Mouse (Mus musculus) brain, adult 2 months (tissue): Measurements from ENCODE around the gene Tspan2.

Experiments
- DNase-seq: peaks from one replicate; pipeline ENCODE4 v3.0.0; 2011; ENCODE audit warnings: low read depth, low spot score

Tspan2 gene

GRCm38 (mm10) chr3:102733936-102734312 is 405 bp upstream of the Tspan2 start:
- DNase-seq: peak; percentile 61

- DNase-seq: peak; percentile 39
These were observed 766 bp downstream of the Tspan2 start for GRCm38 (mm10) chr3:102735031-102735558.

DNA sequence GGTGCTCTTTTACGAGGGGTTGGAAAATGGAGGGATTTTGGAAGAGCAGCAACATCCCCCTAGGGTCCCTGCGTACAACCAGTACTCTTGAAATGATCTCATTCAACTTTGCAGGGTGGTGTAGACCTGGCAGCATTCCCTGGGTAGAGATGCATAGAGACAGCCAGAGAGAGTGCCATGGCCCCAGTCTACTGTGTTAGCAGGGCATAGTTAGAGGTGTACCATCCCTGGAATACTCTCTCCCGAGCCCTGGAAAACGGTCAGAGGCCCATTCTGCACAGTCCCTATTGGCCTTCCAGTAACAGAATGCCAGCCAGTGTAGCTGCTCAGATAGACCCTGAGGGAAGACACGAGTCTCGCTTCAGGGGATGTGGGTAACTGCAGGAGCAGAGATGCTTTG is 1.3 kb downstream of the Tspan2 start:
- peak; percentile 18 for DNase-seq

GRCm38 (mm10) chr3:102736436-102736835 is 2.1 kb downstream of the Tspan2 start:
- no peak for DNase-seq

DNA sequence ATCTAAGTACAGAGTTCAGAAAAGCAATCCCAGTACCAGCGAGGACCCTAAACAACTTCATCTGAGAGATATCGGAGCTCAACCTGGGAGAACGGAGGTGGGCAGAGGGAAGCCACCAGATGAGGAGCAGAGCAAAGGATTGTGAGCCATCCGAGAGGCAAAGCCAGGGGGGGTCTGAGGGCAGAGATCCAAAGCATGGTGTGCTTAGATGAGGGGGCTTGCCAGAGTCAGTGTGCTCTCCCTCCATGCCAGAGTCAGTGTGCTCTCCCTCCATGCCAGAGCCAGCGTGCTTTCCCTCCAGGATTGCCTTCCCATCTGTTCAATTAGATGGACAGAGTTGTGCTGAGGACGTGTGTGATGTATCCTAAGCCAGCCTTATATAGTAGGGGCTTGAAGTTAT is 2.8 kb downstream of the Tspan2 start:
- peak; percentile 13 for DNase-seq

DNA sequence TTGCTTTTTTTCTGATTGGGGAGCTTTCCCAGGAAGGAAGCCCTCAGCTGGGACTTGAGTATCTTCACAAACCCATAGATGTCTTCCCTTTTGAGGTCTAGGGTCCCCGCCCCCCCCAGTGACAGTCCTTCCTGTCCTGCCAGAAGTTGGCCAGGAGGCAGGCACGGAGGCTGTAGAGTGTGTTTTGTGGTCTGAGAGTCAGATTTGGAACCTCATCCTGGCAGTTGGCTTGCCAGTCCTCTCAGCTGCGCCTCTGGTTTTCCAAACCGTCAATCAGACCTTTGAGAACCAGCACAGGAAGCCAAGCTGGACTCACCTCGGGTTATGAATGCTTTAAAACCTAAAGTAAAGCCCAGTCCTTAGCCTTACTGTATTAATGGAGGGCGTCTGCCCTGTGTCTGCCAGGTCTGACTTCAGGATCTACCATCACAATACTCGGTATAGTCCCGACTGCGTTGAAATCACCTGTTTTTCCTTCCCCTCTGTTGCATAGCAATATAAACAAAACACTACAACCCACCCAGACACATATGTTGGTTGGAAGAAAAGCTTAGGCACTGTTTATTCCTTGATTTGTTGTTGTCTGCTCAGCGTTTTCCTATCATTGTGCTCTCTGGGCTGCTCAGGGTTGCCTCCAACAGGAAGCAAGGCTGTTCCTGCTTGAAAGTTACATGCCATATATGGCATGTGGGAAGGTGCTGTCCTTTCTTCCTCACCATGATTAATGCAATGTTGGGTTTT is 4.0 kb downstream of the Tspan2 start:
- DNase-seq: peak; percentile 29

- DNase-seq: no peak
These were observed 4.6 kb downstream of the Tspan2 start for GRCm38 (mm10) chr3:102738926-102739325.

DNA sequence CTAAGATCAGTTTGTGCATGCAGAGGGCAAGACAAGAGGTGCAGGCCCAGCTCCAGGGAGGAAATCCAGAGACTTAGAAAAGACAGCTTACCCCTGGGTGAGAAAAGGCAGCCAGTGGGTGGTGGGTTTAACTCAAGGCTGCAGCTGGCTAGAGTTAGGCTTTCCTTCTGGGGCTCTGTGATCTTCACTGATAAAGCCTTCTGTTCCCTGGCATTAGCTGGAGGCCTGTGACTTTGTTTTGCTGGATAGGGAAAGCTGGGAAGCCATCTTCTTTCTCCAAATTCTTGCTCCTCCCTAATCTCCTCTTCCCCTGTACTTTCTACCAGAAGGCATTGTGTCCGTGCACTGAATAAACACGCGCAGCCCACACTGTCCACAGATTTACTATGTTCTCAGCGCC is 8.4 kb downstream of the Tspan2 start:
- DNase-seq: no peak

DNA sequence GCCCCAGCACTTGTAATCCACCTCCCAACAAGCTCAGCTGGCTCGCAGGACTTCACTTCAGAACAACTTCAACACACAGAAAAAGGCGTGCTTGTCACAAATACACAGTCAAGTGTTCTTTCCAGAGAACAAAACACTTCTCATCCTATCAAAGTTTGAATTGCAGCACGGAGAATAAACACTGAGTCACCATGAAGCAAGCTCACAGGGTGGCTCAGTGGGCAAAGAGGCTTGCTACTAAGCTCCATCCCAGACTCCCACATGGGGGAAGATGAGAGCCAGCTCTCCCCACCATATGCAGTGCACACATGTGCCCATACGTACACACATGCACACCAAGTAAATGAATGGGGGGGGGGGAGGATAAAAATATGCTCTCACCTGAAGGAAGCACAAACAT is 8.9 kb downstream of the Tspan2 start:
- DNase-seq: peak; percentile 67

DNA sequence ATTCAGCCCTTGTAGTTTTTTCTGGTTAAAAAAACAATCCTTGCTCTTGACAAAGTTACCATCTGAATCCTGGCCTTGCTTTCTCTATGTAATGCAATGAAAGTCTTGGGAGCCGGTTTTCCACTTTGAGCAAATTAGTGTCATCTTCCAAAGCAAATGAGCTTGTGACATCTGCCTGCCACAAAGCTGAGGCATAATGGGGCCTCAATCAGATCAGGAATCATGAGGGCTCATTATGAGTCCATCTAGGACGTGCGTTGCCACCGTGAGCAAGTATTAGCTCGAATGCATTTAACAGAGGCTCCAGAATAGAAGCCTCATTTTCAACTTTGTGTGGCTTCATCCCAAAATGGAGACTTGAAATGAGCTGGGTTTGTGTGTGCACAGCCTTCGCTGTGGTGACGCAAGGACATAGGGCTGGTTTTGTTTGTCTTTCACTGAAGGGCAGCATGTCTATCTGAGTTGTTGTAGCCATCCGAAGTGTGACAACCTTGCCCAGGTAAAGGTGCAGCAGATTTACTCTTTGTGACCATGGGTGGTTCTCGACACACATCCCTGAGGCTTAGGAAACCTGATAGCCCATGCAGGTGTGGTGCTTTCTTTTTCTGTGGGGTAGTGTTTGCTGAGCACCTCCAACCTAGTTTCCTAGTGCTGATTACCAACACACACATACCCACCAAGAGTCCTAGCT is 9.6 kb downstream of the Tspan2 start:
- peak; percentile 41 for DNase-seq

GRCm38 (mm10) chr3:102744657-102745056 is 10.3 kb downstream of the Tspan2 start:
- peak; percentile 47 for DNase-seq

GRCm38 (mm10) chr3:102746174-102746573 is 11.8 kb downstream of the Tspan2 start:
- DNase-seq: peak; percentile 64

DNA sequence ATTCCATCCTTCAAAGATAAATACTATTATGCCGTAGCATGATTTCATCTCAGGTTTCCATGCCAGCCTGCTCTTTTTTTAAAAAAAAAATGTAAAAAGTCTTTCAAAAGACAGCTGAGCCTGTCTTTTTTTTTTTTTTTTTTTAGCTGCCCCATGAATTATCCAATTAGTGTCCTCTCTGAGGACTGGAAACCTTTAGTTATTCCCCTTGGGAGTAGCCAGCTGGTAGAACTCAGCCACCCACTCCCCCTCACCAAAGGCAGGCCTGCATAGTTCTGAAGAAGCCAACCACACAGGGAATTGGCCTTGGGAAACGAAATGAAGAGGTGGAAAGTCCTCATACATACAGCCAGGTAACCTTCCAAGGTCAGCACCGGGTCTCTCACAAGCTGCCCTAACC is 13.7 kb downstream of the Tspan2 start:
- no peak for DNase-seq

GRCm38 (mm10) chr3:102748686-102749085 is 14.4 kb downstream of the Tspan2 start:
- no peak for DNase-seq

- no peak for DNase-seq
These were observed 16.8 kb downstream of the Tspan2 start for GRCm38 (mm10) chr3:102751136-102751535.

DNA sequence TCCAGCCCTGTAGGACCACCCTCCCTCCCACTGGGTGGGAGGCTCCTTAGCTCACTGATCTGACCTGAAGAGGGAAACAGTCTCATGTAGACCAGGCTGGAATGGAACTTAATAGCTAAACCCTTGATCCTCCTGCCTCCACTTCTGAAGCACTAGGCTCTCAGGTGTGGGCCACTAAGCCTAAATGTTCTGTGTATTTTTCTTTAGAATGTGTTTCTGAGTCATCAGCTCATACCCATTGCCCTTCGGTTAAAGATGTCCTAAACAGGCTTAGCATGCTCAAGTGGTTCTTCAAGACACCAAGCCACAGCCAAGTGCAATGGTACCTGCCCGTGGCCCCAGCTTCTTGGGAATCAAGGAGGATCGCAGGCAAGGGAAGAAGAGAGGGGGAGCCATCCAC is 17.2 kb downstream of the Tspan2 start:
- DNase-seq: no peak

DNA sequence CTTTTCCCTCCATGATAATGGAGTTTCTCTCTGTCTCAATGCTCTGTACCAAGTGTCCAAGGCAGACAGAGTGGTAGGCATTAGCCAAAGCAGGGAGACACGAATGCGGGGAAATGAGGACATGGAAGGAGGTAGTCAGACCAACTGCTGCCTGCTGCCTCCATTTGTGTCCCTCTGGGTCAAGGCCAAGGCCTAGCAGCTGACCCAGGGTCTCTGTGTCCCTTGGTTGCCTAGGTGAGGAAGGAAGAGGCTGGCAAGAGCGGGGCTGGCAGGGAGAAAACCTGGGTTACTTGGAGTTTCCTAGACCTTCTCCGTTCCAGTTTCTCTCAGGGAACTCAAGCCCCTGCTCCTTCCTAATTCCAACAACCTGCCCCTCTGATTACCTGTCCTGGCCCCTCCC is 17.7 kb downstream of the Tspan2 start:
- no peak for DNase-seq

DNA sequence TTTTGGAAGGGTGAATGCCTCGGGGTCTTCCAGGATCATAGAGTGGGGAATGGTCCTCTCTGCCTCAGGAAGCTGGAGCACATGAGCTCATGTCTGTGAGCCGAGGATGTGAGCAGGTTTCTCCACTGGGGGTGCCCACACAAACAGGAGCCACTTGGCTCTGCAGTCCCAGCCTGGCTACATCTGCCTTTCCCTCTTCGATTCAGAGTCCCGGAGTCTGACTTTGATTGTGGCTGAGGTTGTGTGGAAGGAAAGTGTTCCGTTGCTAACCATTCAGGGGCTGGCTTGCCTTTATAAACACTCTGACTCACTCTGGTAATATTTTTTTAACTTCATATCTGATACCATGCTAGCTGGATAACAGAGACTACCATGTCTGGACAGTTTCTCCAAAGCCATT is 18.1 kb downstream of the Tspan2 start:
- no peak for DNase-seq

DNA sequence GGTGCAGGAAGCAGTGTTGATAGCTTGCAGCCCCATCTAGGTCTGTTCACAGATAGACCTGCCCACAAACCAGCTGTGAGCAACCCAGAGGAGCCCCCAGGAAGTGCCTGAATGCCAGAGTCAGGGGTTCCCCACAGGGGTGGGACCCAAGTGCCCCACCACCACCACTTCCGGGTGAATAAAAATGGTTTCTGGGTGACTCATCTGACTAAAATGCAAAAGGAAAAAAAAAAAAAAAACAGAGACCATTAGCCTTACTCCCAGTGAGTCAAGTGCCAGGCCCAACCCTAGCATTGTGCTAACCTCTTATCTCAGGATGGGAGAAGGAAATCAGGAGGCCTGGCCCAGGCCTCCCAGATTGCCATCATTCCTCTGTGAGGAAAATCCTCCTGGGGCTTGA is 21.5 kb downstream of the Tspan2 start:
- DNase-seq: no peak

GRCm38 (mm10) chr3:102757019-102757418 is 22.7 kb downstream of the Tspan2 start:
- DNase-seq: no peak

- DNase-seq: peak; percentile 53
These were observed 25.9 kb downstream of the Tspan2 start for GRCm38 (mm10) chr3:102760236-102760635.

- DNase-seq: peak; percentile 79
These were observed 28.1 kb downstream of the Tspan2 start for GRCm38 (mm10) chr3:102762388-102762787.
